Mouse (Mus musculus): ENCODE data around the gene Utp6. TPM values are rescaled to one million over a fixed set of nuclear protein-coding genes. Genes with fewer than 3 reads are reported as not detected.

The Utp6 gene
- total RNA-seq, 1 experiment = 79.7 TPM

DNA sequence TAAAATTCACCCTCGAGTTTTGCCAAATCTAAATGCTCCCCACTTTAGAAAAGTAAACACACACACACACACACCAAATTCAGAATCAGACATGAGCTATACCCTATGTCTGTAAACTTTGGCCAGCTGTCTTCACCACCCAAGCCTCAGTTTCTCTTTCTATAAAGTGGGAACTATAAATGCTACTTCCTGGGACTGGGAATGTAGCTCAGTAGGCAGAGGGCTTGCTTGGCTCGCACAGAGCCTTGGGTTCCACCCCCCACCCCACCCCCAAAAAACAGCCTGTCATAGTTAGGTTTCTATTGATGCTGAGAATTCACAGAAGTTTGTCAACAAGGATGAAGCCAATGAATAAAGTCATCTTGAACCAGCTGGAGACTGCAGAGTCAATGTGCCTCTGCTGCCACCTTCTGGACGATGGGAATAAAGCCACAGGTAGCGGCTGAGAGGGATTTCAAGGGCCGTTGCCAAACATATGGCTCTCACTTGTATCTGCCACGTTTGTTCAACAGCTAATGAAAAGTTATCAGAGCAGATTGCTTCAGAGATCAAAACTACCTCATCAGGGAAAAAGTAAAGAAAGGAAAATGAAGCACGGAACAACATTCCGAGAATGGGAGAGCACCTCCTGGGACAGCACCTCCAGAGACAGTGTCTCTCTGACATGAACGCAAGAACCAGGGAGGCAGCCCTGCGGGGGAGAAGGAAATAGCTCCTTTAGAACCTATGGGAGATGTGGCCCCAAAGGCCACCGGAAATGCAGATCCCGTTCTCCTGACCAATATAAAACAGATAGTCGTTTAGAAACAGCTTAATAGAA lies 42.3 kb downstream of the Utp6 start:
- no peaks in the 10 kb centered on the region for H3K36me3 ChIP-seq (ENCODE audit: control insufficient read depth, insufficient read depth, low read length, poor library complexity, severe bottlenecking)
- no peak overlapping the region for H3K27ac ChIP-seq (ENCODE audit: insufficient read depth, low read depth, low read length, poor library complexity, severe bottlenecking)
- DNase-seq (ENCODE audit: low read depth, low spot score) = peak; percentile 80
- TF ChIP-seq ZC3H11A (IDR thresholded peaks at IDR 0.05; ENCODE audit: borderline replicate concordance, low read depth, low read length) = peak; percentile 99
- no peak for TF ChIP-seq ZNF384 (IDR thresholded peaks at IDR 0.05; ENCODE audit: low read depth, low read length)
- H3K4me1 ChIP-seq (ENCODE audit: control insufficient read depth in 2 of 2, insufficient read depth in 2 of 2, low read length in 2 of 2, poor library complexity in 1 of 2) = no peaks in the 10 kb centered on the region
- H3K4me3 ChIP-seq (ENCODE audit: insufficient read depth in 1 of 2, low read depth in 1 of 2, low read length in 2 of 2, poor library complexity in 1 of 2, severe bottlenecking in 1 of 2) = no peak overlapping the region
- H3K9ac ChIP-seq (ENCODE audit: insufficient read depth, low read depth, low read length, poor library complexity, severe bottlenecking) = no peak overlapping the region
- H3K9me3 ChIP-seq (ENCODE audit: control insufficient read depth, insufficient read depth, low read depth, low read length) = no peaks in the 10 kb centered on the region
- in situ Hi-C loops (cut with MboI; ENCODE audit: low sequenced_read_pairs in 2 of 2, unreplicated experiment in 2 of 2) = loop anchor here (5.0 to 25.0 kb wide), 3 partner anchors 208 to 333 kb away; partner anchors contain the start of gene Rab11fip4 (in 1 of the 2)

DNA sequence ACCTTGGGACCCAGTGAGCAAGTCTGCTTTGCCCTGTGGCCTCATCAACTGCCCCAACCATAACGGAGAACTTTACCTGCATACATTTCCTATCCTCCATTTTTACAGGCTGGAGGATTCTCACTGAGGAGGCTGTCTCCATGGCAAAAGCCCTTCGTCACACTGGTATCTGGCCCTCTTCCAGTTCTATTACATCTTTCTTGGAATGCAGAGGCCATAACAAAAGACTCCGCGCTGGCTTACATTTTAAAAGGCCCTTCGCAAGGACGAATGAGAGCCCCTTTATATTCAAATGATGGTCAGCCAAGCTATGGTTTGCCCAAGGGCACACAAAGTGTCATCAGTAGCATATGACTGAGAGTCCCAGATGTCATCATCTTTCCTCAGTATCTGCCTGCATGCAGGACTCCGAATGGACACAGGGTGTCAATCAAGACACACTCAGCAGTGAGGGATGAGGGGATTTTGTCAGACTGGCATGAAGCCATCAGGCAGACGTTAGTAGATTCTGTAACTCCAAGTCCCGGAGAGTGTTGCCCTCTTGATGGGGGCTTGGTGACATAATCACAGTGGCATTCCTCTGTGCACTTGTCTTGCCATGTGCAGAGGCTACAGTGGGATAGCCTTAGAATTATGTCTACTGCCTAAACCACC lies 46.4 kb downstream of the Utp6 start:
- in situ Hi-C loops (cut with MboI; ENCODE audit: low sequenced_read_pairs in 2 of 2, unreplicated experiment in 2 of 2) = loop anchor here (25.0 kb wide), 2 partner anchors 204 to 329 kb away; partner anchors contain the start of gene Rab11fip4 (in 1 of the 2)
- H3K4me3 ChIP-seq (ENCODE audit: insufficient read depth in 1 of 2, low read depth in 1 of 2, low read length in 2 of 2, poor library complexity in 1 of 2, severe bottlenecking in 1 of 2) = no peak overlapping the region
- H3K9ac ChIP-seq (ENCODE audit: insufficient read depth, low read depth, low read length, poor library complexity, severe bottlenecking) = no peak overlapping the region
- H3K27ac ChIP-seq (ENCODE audit: insufficient read depth, low read depth, low read length, poor library complexity, severe bottlenecking) = no peak overlapping the region
- H3K9me3 ChIP-seq (ENCODE audit: control insufficient read depth, insufficient read depth, low read depth, low read length) = no peaks in the 10 kb centered on the region
- no peaks in the 10 kb centered on the region; a peak in 1 of 4 replicates for H3K4me1 ChIP-seq (ENCODE audit: control insufficient read depth in 2 of 2, insufficient read depth in 2 of 2, low read length in 2 of 2, poor library complexity in 1 of 2)
- no peak for TF ChIP-seq ZC3H11A (IDR thresholded peaks at IDR 0.05; ENCODE audit: borderline replicate concordance, low read depth, low read length)
- no peak for TF ChIP-seq HCFC1 (IDR thresholded peaks at IDR 0.05; ENCODE audit: borderline replicate concordance, insufficient read depth, low read length)
- no peak for TF ChIP-seq MAFK (IDR thresholded peaks at IDR 0.05; ENCODE audit: insufficient read depth, low read depth, low read length)
- no peak for TF ChIP-seq CHD2 (IDR thresholded peaks at IDR 0.05; ENCODE audit: low read depth, low read length)
- TF ChIP-seq ZNF384 (IDR thresholded peaks at IDR 0.05; ENCODE audit: low read depth, low read length) = no peak
- no peaks in the 10 kb centered on the region for H3K36me3 ChIP-seq (ENCODE audit: control insufficient read depth, insufficient read depth, low read length, poor library complexity, severe bottlenecking)
- DNase-seq (ENCODE audit: low read depth, low spot score) = no peak

DNA sequence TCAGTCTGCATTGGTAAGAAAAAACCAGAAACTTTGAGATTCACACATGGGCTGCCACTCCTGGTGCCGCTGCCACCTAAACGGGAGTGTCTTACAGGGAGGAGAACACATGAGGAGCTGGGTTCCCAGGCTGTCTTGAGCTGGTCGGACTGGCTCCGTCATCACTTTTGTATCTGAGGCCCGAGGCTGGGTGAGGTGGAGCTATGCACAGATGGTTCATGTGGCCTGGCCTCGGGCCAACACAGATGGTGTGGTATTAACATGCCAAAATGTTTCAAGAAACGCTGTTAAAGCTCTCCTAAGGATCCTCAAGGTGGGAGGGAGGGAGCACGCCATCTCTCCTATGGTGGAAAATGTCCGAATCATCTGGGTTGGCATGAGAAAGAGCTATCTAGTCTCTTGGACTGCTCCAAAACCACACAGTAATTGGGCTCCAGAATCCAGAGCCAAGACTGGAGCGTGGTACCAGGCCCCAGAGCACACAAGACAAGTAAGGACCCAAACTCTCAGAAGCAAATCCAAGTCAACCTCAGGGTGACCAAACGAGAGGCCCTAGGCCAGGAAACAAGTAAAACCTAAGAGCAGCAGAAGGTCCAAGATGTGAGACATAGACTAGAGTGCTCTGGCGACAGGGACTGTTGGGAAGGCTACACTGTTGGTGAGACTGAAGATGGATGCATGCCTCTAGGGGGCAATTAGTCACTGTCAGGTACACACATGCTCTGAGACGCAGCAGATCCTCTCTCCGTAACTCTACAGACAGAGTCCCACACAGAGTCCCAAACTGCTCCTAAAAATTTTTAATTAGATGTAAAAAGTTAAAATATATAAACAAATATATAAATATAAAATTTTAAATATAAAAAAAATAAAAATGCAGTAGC lies 53.3 kb downstream of the Utp6 start:
- DNase-seq (ENCODE audit: low read depth, low spot score) = no peak

DNA sequence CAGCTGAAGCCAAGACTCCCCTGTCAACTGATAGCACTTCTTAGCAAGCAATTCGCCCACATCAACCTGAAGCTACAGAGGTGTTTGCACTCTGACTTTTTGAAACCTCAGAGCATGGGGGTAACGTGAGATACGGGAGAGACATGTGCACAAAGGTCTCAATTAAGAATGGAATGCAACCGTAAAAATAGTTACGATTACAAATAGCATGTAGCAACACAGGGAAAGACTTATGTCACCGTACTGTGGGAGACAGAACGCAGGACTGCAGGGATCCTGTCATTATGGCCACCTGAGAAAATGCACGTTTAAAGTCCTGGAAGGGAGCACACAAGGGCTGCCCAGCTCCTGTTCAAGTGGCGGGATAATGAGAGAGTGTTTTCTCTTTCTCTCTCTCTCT lies 55.3 kb downstream of the Utp6 start:
- no peaks in the 10 kb centered on the region for H3K36me3 ChIP-seq (ENCODE audit: control insufficient read depth, insufficient read depth, low read length, poor library complexity, severe bottlenecking)
- no peak for DNase-seq (ENCODE audit: low read depth, low spot score)
- no peak overlapping the region for H3K27ac ChIP-seq (ENCODE audit: insufficient read depth, low read depth, low read length, poor library complexity, severe bottlenecking)
- H3K4me3 ChIP-seq (ENCODE audit: insufficient read depth in 1 of 2, low read depth in 1 of 2, low read length in 2 of 2, poor library complexity in 1 of 2, severe bottlenecking in 1 of 2) = no peak overlapping the region
- peaks cover 0 to 6% of the 10 kb centered on the region in 2 experiments for H3K4me1 ChIP-seq (ENCODE audit: control insufficient read depth in 2 of 2, insufficient read depth in 2 of 2, low read length in 2 of 2, poor library complexity in 1 of 2)
- H3K9ac ChIP-seq (ENCODE audit: insufficient read depth, low read depth, low read length, poor library complexity, severe bottlenecking) = no peak overlapping the region
- no peaks in the 10 kb centered on the region for H3K9me3 ChIP-seq (ENCODE audit: control insufficient read depth, insufficient read depth, low read depth, low read length)
- TF ChIP-seq ZC3H11A (IDR thresholded peaks at IDR 0.05; ENCODE audit: borderline replicate concordance, low read depth, low read length) (no peak), HCFC1 (IDR thresholded peaks at IDR 0.05; ENCODE audit: borderline replicate concordance, insufficient read depth, low read length) (no peak), ZNF384 (IDR thresholded peaks at IDR 0.05; ENCODE audit: low read depth, low read length) (no peak), CHD2 (IDR thresholded peaks at IDR 0.05; ENCODE audit: low read depth, low read length) (no peak), MAFK (IDR thresholded peaks at IDR 0.05; ENCODE audit: insufficient read depth, low read depth, low read length) (no peak)
- in situ Hi-C loops (cut with MboI; ENCODE audit: low sequenced_read_pairs in 2 of 2, unreplicated experiment in 2 of 2) = loop anchor here (25.0 kb wide), 2 partner anchors 195 to 320 kb away; partner anchors contain the start of gene Rab11fip4 (in 1 of the 2)

More for the DNA sequence above, 53.3 kb downstream of the Utp6 start:
- Histone ChIP-seq H3K4me1 (ENCODE audit: control insufficient read depth in 2 of 2, insufficient read depth in 2 of 2, low read length in 2 of 2, poor library complexity in 1 of 2) (no peaks in the 10 kb centered on the region; a peak in 1 of 4 replicates), H3K9ac (ENCODE audit: insufficient read depth, low read depth, low read length, poor library complexity, severe bottlenecking) (no peak overlapping the region), H3K36me3 (ENCODE audit: control insufficient read depth, insufficient read depth, low read length, poor library complexity, severe bottlenecking) (no peaks in the 10 kb centered on the region), H3K27ac (ENCODE audit: insufficient read depth, low read depth, low read length, poor library complexity, severe bottlenecking) (no peak overlapping the region), H3K4me3 (ENCODE audit: insufficient read depth in 1 of 2, low read depth in 1 of 2, low read length in 2 of 2, poor library complexity in 1 of 2, severe bottlenecking in 1 of 2) (no peak overlapping the region), H3K9me3 (ENCODE audit: control insufficient read depth, insufficient read depth, low read depth, low read length) (no peaks in the 10 kb centered on the region)
- in situ Hi-C loops (cut with MboI; ENCODE audit: low sequenced_read_pairs in 2 of 2, unreplicated experiment in 2 of 2) = loop anchor here (25.0 kb wide), 2 partner anchors 197 to 322 kb away; partner anchors contain the start of gene Rab11fip4 (in 1 of the 2)
- no peak for TF ChIP-seq ZC3H11A (IDR thresholded peaks at IDR 0.05; ENCODE audit: borderline replicate concordance, low read depth, low read length)
- no peak for TF ChIP-seq MAFK (IDR thresholded peaks at IDR 0.05; ENCODE audit: insufficient read depth, low read depth, low read length)
- no peak for TF ChIP-seq CHD2 (IDR thresholded peaks at IDR 0.05; ENCODE audit: low read depth, low read length)
- no peak for TF ChIP-seq ZNF384 (IDR thresholded peaks at IDR 0.05; ENCODE audit: low read depth, low read length)
- no peak for TF ChIP-seq HCFC1 (IDR thresholded peaks at IDR 0.05; ENCODE audit: borderline replicate concordance, insufficient read depth, low read length)
